Mouse (Mus musculus): Measurements from ENCODE around the gene Sap18. TPM values are rescaled to one million over a fixed set of nuclear protein-coding genes. Genes with fewer than 3 reads are reported as not detected.
"Not testable (repeated sequence)": the region's sequence is repeated elsewhere in the genome, so short reads cannot be mapped to it uniquely, and the experiment has no call there.

Sap18 gene
- total and polyA plus RNA-seq, 3 experiments, result 8.3 to 173 (median 49.0) TPM

- no peak for DNase-seq (ENCODE audit: extremely low read depth)
- TF ChIP-seq CHD1 (IDR thresholded peaks at IDR 0.05; ENCODE audit: low read depth, low read length), result no peak
- no peak for TF ChIP-seq KAT2A (IDR thresholded peaks at IDR 0.05; ENCODE audit: insufficient replicate concordance, low read length)
- no peak for TF ChIP-seq ELF1 (IDR thresholded peaks at IDR 0.05; ENCODE audit: low read depth, low read length)
- TF ChIP-seq HCFC1 (IDR thresholded peaks at IDR 0.05; ENCODE audit: low read depth, low read length), result no peak
- no peak for TF ChIP-seq MAFK (IDR thresholded peaks at IDR 0.05; ENCODE audit: insufficient replicate concordance, low read length)
- no peak for TF ChIP-seq IRF4 (IDR thresholded peaks at IDR 0.05; ENCODE audit: low read depth, low read length)
- no peak for TF ChIP-seq JUN (IDR thresholded peaks at IDR 0.05; ENCODE audit: insufficient read depth, low read depth, low read length)
- TF ChIP-seq CTCF (conservative IDR thresholded peaks at IDR 0.05 in 1 of 2, IDR thresholded peaks at IDR 0.05 in 1 of 2; ENCODE audit: low read depth in 2 of 2, low read length in 2 of 2), result no peak
- no peak for TF ChIP-seq MAX (IDR thresholded peaks at IDR 0.05; ENCODE audit: low read length)
- no peak for TF ChIP-seq BHLHE40 (IDR thresholded peaks at IDR 0.05; ENCODE audit: low read depth, low read length)
- dilution Hi-C loops (cut with MboI; ENCODE audit: extremely low pct_ligation_motif_present, extremely low pct_unique_long_range_greater_than_20kb, low sequenced_read_pairs), result no loop called here
Observed at GRCm38 (mm10) chr14:57835157-57835556, 37.2 kb downstream of the Sap18 start.

GRCm38 (mm10) chr14:57844535-57844934 is 46.6 kb downstream of the Sap18 start:
- no peaks in the 10 kb centered on the region for H3K79me2 ChIP-seq (replicated peaks; ENCODE audit: control insufficient read depth, extremely low read depth, insufficient read depth, poor library complexity, severe bottlenecking)
- H3K9ac ChIP-seq (ENCODE audit: insufficient read depth, low read depth), result no peak overlapping the region
- no peak overlapping the region for H3K27ac ChIP-seq (ENCODE audit: insufficient read depth, low read depth)
- H3K36me3 ChIP-seq (replicated peaks in 1 of 2; ENCODE audit: control insufficient read depth in 1 of 2, insufficient read depth in 1 of 2, low read length in 1 of 2), result peaks cover 9 to 59% of the 10 kb centered on the region in 2 experiments
- no peaks in the 10 kb centered on the region for H3K27me3 ChIP-seq (replicated peaks)
- no peak overlapping the region for H3K4me2 ChIP-seq (ENCODE audit: insufficient read depth, low read depth, poor library complexity, severe bottlenecking)
- in situ Hi-C loops (cut with MboI; ENCODE audit: low pct_ligation_motif_present, low pct_unique_long_range_greater_than_20kb, low sequenced_read_pairs) (no loop called here), dilution Hi-C loops (cut with MboI; ENCODE audit: extremely low pct_ligation_motif_present, extremely low pct_unique_long_range_greater_than_20kb, low sequenced_read_pairs) (no loop called here)
- H3K9me3 ChIP-seq (replicated peaks; ENCODE audit: low read length), result no peaks in the 10 kb centered on the region
- TF ChIP-seq TBP (conservative IDR thresholded peaks at IDR 0.05; ENCODE audit: low read depth, low read length), result no peak
- no peak for TF ChIP-seq JUND (conservative IDR thresholded peaks at IDR 0.05; ENCODE audit: low read depth, low read length)
- TF ChIP-seq MYC (IDR thresholded peaks at IDR 0.05; ENCODE audit: low read depth, low read length), result no peak
- TF ChIP-seq SMC3 (IDR thresholded peaks at IDR 0.05; ENCODE audit: low read depth, low read length), result no peak
- no peak overlapping the region for H3K4me3 ChIP-seq (replicated peaks in 1 of 3; ENCODE audit: low read depth in 2 of 3, low read length in 2 of 3, poor library complexity in 1 of 3)
- peaks cover 0 to 6% of the 10 kb centered on the region in 2 experiments; a peak in 2 of 4 replicates for H3K4me1 ChIP-seq (ENCODE audit: control insufficient read depth in 1 of 2, insufficient read depth in 2 of 2)
- no peak for DNase-seq (ENCODE audit: extremely low read depth)

More at GRCm38 (mm10) chr14:57835157-57835556, 37.2 kb downstream of the Sap18 start:
- no peak overlapping the region for H3K4me2 ChIP-seq (ENCODE audit: insufficient read depth, low read depth, poor library complexity, severe bottlenecking)
- no peak overlapping the region for H3K9ac ChIP-seq (ENCODE audit: insufficient read depth, low read depth)
- no peak overlapping the region for H3K4me3 ChIP-seq (replicated peaks in 1 of 3; ENCODE audit: low read depth in 2 of 3, low read length in 2 of 3, poor library complexity in 1 of 3)
- no peak overlapping the region for H3K27ac ChIP-seq (ENCODE audit: insufficient read depth, low read depth)
- H3K4me1 ChIP-seq (ENCODE audit: control insufficient read depth in 1 of 2, insufficient read depth in 2 of 2), result peaks cover 4 to 23% of the 10 kb centered on the region in 2 experiments; a peak in 3 of 4 replicates
- no peaks in the 10 kb centered on the region for H3K27me3 ChIP-seq (replicated peaks)
- H3K36me3 ChIP-seq (replicated peaks in 1 of 2; ENCODE audit: control insufficient read depth in 1 of 2, insufficient read depth in 1 of 2, low read length in 1 of 2), result peaks cover 19 to 67% of the 10 kb centered on the region in 2 experiments
- no peaks in the 10 kb centered on the region for H3K9me3 ChIP-seq (replicated peaks; ENCODE audit: low read length)
- H3K79me2 ChIP-seq (replicated peaks; ENCODE audit: control insufficient read depth, extremely low read depth, insufficient read depth, poor library complexity, severe bottlenecking), result no peaks in the 10 kb centered on the region
- in situ Hi-C loops (cut with MboI; ENCODE audit: low pct_ligation_motif_present, low pct_unique_long_range_greater_than_20kb, low sequenced_read_pairs), result no loop called here

- H3K9ac ChIP-seq (ENCODE audit: insufficient read depth, low read depth); in situ Hi-C loops (cut with MboI; ENCODE audit: low pct_ligation_motif_present, low pct_unique_long_range_greater_than_20kb, low sequenced_read_pairs); dilution Hi-C loops (cut with MboI; ENCODE audit: extremely low pct_ligation_motif_present, extremely low pct_unique_long_range_greater_than_20kb, low sequenced_read_pairs): not testable (repeated sequence)
Observed at GRCm38 (mm10) chr14:57848061-57848460, 50.1 kb downstream of the Sap18 start.

More at GRCm38 (mm10) chr14:57848061-57848460, 50.1 kb downstream of the Sap18 start:
- H3K4me1 ChIP-seq (ENCODE audit: control insufficient read depth in 1 of 2, insufficient read depth in 2 of 2), result peaks cover 5 to 24% of the 10 kb centered on the region in 2 experiments; a peak in 3 of 4 replicates
- not testable (repeated sequence) for DNase-seq (ENCODE audit: extremely low read depth); H3K27me3 ChIP-seq (replicated peaks); H3K79me2 ChIP-seq (replicated peaks; ENCODE audit: control insufficient read depth, extremely low read depth, insufficient read depth, poor library complexity, severe bottlenecking); H3K4me3 ChIP-seq (replicated peaks in 1 of 3; ENCODE audit: low read depth in 2 of 3, low read length in 2 of 3, poor library complexity in 1 of 3); H3K27ac ChIP-seq (ENCODE audit: insufficient read depth, low read depth); H3K9me3 ChIP-seq (replicated peaks; ENCODE audit: low read length); H3K4me2 ChIP-seq (ENCODE audit: insufficient read depth, low read depth, poor library complexity, severe bottlenecking)
- peaks cover 5 to 52% of the 10 kb centered on the region in 2 experiments for H3K36me3 ChIP-seq (replicated peaks in 1 of 2; ENCODE audit: control insufficient read depth in 1 of 2, insufficient read depth in 1 of 2, low read length in 1 of 2)
